Mouse (Mus musculus): Measurements from ENCODE around the gene Abcc12. TPM values are rescaled to one million over a fixed set of nuclear protein-coding genes. Genes with fewer than 3 reads are reported as not detected.

Gene Abcc12
- polyA plus RNA-seq, 1 experiment from 2014 or later = 0.22 TPM

DNA sequence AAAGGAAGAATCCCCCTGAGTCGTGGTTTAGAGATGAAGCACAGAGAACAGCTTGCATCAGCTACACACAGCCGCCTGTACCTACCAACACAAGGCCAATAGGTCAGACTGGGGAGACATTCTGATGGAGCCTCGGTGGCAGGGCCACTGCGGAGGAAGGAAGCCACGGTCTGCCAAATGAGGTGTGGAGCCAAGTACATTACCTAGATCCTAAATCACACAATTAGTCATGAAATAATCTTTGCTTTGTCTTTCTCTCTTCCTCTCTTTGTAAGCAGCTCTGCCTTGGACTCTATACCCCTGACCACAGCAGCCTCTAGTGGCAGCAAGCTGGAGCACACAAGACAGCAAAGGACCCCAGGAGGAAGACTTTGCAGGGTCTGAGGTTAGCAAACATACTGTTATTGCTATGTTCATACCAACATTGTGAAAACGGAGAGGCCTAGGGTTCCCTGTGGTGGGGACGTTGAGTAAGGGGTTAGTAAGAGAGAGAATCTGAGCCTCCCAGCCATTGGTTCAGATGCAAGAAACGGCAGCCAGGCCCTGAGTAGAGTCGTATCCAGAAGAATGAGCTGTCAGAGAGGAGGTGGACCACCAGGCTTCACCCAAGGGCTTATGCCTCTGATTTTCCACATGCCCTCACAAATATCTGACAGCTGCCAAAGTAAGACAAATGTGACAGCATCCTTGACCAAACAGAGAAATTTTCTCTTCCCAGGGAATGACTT lies 104.6 kb downstream of the Abcc12 start:
- H3K4me1 ChIP-seq (ENCODE audit: control insufficient read depth, insufficient read depth, low read length) = no peaks in the 10 kb centered on the region
- no peaks in the 10 kb centered on the region for H3K36me3 ChIP-seq (ENCODE audit: control insufficient read depth, insufficient read depth, low read length)
- WGBS = 62% methylated on average over 9 of the region's 9 CpGs
- H3K4me3 ChIP-seq (ENCODE audit: low read depth, low read length) = no peak overlapping the region
- no peak overlapping the region for H3K4me2 ChIP-seq (replicated peaks; ENCODE audit: low read depth, low read length)
- no peak overlapping the region for H3K27ac ChIP-seq (ENCODE audit: low read length)
- no peak; the same call in 1 of the 2 replicates for ATAC-seq (ENCODE audit: insufficient number of reproducible peaks, insufficient read depth, low FRiP score, low read depth)
- no peak overlapping the region for H3K9ac ChIP-seq (replicated peaks; ENCODE audit: low read depth, low read length)
- H3K27me3 ChIP-seq (ENCODE audit: control insufficient read depth, insufficient read depth, low read length) = no peaks in the 10 kb centered on the region
- H3K9me3 ChIP-seq (ENCODE audit: control insufficient read depth, low read depth, low read length) = no peaks in the 10 kb centered on the region

DNA sequence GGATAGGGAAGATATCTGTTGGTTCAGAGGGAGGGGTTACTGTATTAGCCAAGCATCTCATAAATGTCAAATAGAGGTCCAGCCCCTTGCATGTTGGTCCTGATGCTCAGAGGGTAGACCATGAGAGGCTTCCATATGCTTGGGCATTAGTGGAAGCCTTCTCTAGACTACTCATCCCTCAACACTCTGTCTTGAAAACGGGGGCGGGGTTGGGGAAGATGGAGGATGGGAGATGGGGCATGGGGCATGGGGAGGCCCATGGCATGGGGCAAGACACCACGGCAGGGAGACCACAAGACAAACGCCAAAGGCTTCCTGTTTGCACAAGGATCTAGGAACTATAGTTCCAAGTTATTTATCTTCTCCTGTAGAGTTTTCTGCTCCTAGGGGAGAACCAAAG lies 106.0 kb downstream of the Abcc12 start:
- WGBS = 91% methylated on average over 4 of the region's 4 CpGs

DNA sequence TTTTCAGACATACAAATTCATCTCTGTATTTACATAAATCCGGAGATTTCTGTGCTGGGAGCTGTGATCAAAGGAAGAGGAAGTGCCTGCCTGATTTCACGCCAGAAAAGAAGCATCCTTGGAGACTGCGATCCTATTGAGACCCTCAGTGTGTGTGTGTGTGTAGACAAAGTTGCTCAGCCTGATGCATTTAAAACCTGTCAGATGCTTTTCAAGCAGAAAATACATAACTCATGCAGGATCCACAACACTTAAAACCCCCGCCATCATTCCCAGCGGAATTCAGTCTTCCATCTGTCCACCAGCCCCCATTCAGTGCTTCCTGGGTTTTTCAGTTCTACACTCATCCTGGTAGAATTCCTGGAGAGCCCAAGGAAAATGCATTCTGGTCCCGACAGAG lies 107.4 kb downstream of the Abcc12 start:
- Histone ChIP-seq H3K27ac (ENCODE audit: low read length) (no peak overlapping the region), H3K27me3 (ENCODE audit: control insufficient read depth, insufficient read depth, low read length) (no peaks in the 10 kb centered on the region), H3K9me3 (ENCODE audit: control insufficient read depth, low read depth, low read length) (no peaks in the 10 kb centered on the region), H3K4me2 (replicated peaks; ENCODE audit: low read depth, low read length) (no peak overlapping the region), H3K4me1 (ENCODE audit: control insufficient read depth, insufficient read depth, low read length) (no peaks in the 10 kb centered on the region), H3K4me3 (ENCODE audit: low read depth, low read length) (no peak overlapping the region), H3K36me3 (ENCODE audit: control insufficient read depth, insufficient read depth, low read length) (no peaks in the 10 kb centered on the region), H3K9ac (replicated peaks; ENCODE audit: low read depth, low read length) (no peak overlapping the region)
- WGBS = 69% methylated on average over 6 of the region's 6 CpGs
- ATAC-seq (ENCODE audit: insufficient number of reproducible peaks, insufficient read depth, low FRiP score, low read depth) = no peak

More for the DNA sequence above, 106.0 kb downstream of the Abcc12 start:
- no peak for ATAC-seq (ENCODE audit: insufficient number of reproducible peaks, insufficient read depth, low FRiP score, low read depth)
- Histone ChIP-seq H3K36me3 (ENCODE audit: control insufficient read depth, insufficient read depth, low read length) (no peaks in the 10 kb centered on the region), H3K4me1 (ENCODE audit: control insufficient read depth, insufficient read depth, low read length) (no peaks in the 10 kb centered on the region), H3K9me3 (ENCODE audit: control insufficient read depth, low read depth, low read length) (no peaks in the 10 kb centered on the region), H3K4me2 (replicated peaks; ENCODE audit: low read depth, low read length) (no peak overlapping the region), H3K9ac (replicated peaks; ENCODE audit: low read depth, low read length) (no peak overlapping the region), H3K27ac (ENCODE audit: low read length) (no peak overlapping the region), H3K27me3 (ENCODE audit: control insufficient read depth, insufficient read depth, low read length) (no peaks in the 10 kb centered on the region), H3K4me3 (ENCODE audit: low read depth, low read length) (no peak overlapping the region)

DNA sequence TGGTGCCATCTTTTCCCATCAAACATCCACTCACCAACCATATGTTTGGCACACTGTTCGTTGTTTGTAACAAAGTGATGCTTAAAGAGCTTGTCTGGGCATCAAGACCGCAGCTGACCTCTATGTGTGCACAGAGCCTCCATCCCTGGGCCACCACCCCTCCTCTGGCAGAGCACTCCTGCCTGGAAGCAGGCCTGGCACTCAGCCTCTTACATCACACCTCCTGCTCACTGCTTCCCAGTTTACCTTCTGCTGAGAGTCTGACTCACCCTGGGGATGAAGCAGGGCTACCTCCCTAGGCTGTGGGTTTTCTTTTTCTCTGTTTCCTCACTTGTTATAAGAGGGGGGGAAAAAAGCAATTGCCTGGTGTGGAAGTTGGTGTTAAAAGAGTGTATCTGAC lies 109.8 kb downstream of the Abcc12 start:
- H3K27ac ChIP-seq (ENCODE audit: low read length) = no peak overlapping the region
- H3K36me3 ChIP-seq (ENCODE audit: control insufficient read depth, insufficient read depth, low read length) = no peaks in the 10 kb centered on the region
- H3K27me3 ChIP-seq (ENCODE audit: control insufficient read depth, insufficient read depth, low read length) = no peaks in the 10 kb centered on the region
- no peaks in the 10 kb centered on the region for H3K4me1 ChIP-seq (ENCODE audit: control insufficient read depth, insufficient read depth, low read length)
- H3K9ac ChIP-seq (replicated peaks; ENCODE audit: low read depth, low read length) = no peak overlapping the region
- H3K4me3 ChIP-seq (ENCODE audit: low read depth, low read length) = no peak overlapping the region
- H3K4me2 ChIP-seq (replicated peaks; ENCODE audit: low read depth, low read length) = no peak overlapping the region
- WGBS = 77% methylated on average over 2 of the region's 2 CpGs
- H3K9me3 ChIP-seq (ENCODE audit: control insufficient read depth, low read depth, low read length) = no peaks in the 10 kb centered on the region
- no peak for ATAC-seq (ENCODE audit: insufficient number of reproducible peaks, insufficient read depth, low FRiP score, low read depth)

DNA sequence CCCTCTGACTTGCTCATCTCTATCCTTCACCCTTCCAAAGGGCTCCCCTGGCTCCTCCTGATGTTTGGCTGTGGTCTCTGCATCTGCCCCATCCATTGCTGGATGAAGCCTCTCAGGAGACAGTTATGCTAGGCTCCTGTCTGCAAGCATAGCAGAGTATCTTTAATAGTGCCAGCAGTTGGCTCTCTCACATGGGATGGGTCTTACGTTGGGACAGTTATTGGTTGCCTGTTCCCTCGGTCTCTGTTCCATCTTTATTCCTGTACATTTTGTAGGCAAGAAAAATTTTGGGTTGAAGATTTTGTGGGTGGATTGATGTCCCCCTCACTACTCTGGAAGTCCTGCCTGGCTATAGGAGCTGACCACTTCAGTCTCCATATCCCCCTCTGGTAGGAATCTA lies 117.3 kb downstream of the Abcc12 start:
- Histone ChIP-seq H3K27ac (ENCODE audit: low read length) (no peak overlapping the region), H3K4me3 (ENCODE audit: low read depth, low read length) (no peak overlapping the region), H3K27me3 (ENCODE audit: control insufficient read depth, insufficient read depth, low read length) (no peaks in the 10 kb centered on the region), H3K4me2 (replicated peaks; ENCODE audit: low read depth, low read length) (no peak overlapping the region), H3K9ac (replicated peaks; ENCODE audit: low read depth, low read length) (no peak overlapping the region), H3K36me3 (ENCODE audit: control insufficient read depth, insufficient read depth, low read length) (no peaks in the 10 kb centered on the region), H3K9me3 (ENCODE audit: control insufficient read depth, low read depth, low read length) (no peaks in the 10 kb centered on the region), H3K4me1 (ENCODE audit: control insufficient read depth, insufficient read depth, low read length) (no peaks in the 10 kb centered on the region)
- 96% methylated on average over 2 of the region's 2 CpGs for WGBS
- no peak for ATAC-seq (ENCODE audit: insufficient number of reproducible peaks, insufficient read depth, low FRiP score, low read depth)

DNA sequence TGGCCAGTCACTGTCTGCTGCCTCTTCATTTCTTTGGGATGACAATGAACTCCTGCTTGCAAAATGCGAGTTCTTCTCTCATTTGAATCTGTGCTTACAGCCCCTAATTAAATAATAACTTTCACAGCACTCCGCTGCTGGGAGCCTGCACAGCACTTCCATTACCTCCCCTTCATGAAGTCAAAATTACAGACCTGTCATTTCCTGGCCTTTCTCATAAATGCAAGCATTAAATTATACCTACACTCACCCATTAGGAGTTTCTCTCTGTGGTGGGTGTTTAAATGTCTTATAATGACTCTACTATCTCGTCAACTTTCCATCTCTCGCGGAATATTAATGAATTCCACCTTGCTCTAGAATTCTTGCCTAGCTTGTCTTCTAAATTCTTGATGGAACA lies 120.1 kb downstream of the Abcc12 start:
- H3K9ac ChIP-seq (replicated peaks; ENCODE audit: low read depth, low read length) = no peak overlapping the region
- no peak for ATAC-seq (ENCODE audit: insufficient number of reproducible peaks, insufficient read depth, low FRiP score, low read depth)
- no peak overlapping the region for H3K4me2 ChIP-seq (replicated peaks; ENCODE audit: low read depth, low read length)
- no peaks in the 10 kb centered on the region for H3K36me3 ChIP-seq (ENCODE audit: control insufficient read depth, insufficient read depth, low read length)
- no peaks in the 10 kb centered on the region for H3K4me1 ChIP-seq (ENCODE audit: control insufficient read depth, insufficient read depth, low read length)
- no peaks in the 10 kb centered on the region for H3K9me3 ChIP-seq (ENCODE audit: control insufficient read depth, low read depth, low read length)
- no peaks in the 10 kb centered on the region for H3K27me3 ChIP-seq (ENCODE audit: control insufficient read depth, insufficient read depth, low read length)
- no peak overlapping the region for H3K27ac ChIP-seq (ENCODE audit: low read length)
- no peak overlapping the region for H3K4me3 ChIP-seq (ENCODE audit: low read depth, low read length)
- WGBS = 82% methylated on average over 5 of the region's 5 CpGs

DNA sequence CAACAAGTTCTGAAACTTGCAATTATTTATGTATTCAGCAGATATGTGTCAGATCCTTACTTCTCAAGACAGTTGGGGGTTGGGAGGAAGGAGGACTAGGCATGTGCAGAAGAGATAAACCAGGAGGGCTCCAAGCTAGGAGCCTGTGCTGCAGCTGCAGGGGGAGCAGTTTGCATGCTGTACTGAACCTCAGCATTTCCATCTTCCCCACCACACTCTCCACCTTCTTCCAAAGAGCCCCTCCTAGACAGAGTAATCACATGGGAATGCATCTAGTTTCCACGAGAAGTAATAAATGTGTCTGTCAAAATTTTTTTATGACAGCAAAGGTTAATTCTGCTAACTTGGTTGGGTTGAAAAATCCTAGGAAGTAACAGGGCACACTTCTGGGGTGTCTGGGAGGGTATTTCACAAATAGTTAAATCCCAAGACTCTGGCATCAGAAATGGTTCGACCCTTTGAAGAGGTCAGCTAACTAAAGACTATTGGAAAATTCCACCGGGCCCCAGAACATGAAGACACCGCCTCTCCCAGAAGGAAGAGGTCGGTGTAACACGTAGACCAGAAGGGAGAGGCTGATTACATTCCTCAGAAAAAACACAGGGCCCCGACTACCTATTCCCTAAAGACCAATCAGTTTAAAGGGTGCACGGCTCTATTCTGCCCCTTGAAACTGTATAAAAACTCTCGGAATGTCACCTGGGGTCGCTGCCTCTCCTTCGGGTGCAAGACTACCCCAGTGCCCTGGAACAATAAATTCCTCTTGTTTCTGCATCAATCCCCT lies 126.6 kb downstream of the Abcc12 start:
- no peak overlapping the region for H3K9ac ChIP-seq (replicated peaks; ENCODE audit: low read depth, low read length)
- WGBS = 64% methylated on average over 11 of the region's 11 CpGs
- H3K4me2 ChIP-seq (replicated peaks; ENCODE audit: low read depth, low read length) = no peak overlapping the region
- no peaks in the 10 kb centered on the region for H3K9me3 ChIP-seq (ENCODE audit: control insufficient read depth, low read depth, low read length)
- no peak overlapping the region for H3K4me3 ChIP-seq (ENCODE audit: low read depth, low read length)
- no peaks in the 10 kb centered on the region for H3K36me3 ChIP-seq (ENCODE audit: control insufficient read depth, insufficient read depth, low read length)
- H3K4me1 ChIP-seq (ENCODE audit: control insufficient read depth, insufficient read depth, low read length) = no peaks in the 10 kb centered on the region
- no peak for ATAC-seq (ENCODE audit: insufficient number of reproducible peaks, insufficient read depth, low FRiP score, low read depth)
- no peaks in the 10 kb centered on the region for H3K27me3 ChIP-seq (ENCODE audit: control insufficient read depth, insufficient read depth, low read length)
- no peak overlapping the region for H3K27ac ChIP-seq (ENCODE audit: low read length)

DNA sequence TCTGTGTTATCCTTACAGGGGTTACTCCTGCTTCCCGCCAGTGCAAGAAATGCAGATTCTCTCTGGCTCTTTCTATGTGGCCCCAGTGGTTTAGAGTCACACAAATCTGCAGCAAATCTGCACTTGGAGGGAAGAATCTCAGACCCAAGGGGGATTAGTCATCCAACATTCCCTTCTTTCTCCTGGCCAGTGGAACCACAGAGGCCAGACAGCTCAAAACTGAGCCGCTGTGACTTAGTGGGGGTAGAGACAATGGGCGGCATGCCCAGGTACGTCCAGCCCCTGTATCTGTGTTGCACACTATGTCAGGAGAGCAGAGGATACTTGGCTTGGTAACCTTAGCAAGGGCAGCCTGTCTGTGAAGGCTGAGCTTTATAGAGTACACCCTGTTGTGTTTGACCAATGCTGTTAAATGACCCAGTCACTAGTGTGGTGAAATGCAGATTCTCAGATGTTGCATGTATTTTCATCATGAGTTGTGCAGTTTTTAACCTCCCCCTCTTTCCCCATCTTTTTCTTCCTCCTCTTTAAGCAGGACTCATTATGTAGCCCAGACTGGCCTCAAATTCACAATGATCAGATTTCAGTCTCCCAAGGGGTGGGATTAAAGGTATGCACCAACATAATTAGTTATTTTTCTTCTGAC lies 130.5 kb downstream of the Abcc12 start:
- Histone ChIP-seq H3K4me1 (ENCODE audit: control insufficient read depth, insufficient read depth, low read length) (no peaks in the 10 kb centered on the region), H3K9ac (replicated peaks; ENCODE audit: low read depth, low read length) (no peak overlapping the region), H3K9me3 (ENCODE audit: control insufficient read depth, low read depth, low read length) (no peaks in the 10 kb centered on the region), H3K36me3 (ENCODE audit: control insufficient read depth, insufficient read depth, low read length) (no peaks in the 10 kb centered on the region), H3K27ac (ENCODE audit: low read length) (no peak overlapping the region), H3K27me3 (ENCODE audit: control insufficient read depth, insufficient read depth, low read length) (no peaks in the 10 kb centered on the region), H3K4me3 (ENCODE audit: low read depth, low read length) (no peak overlapping the region), H3K4me2 (replicated peaks; ENCODE audit: low read depth, low read length) (no peak overlapping the region)
- WGBS = 90% methylated on average over 4 of the region's 4 CpGs
- ATAC-seq (ENCODE audit: insufficient number of reproducible peaks, insufficient read depth, low FRiP score, low read depth) = no peak

All from stomach, embryonic 14.5 days (tissue).